Mouse (Mus musculus): ENCODE data around the gene Gclm. TPM values are rescaled to one million over a fixed set of nuclear protein-coding genes. Genes with fewer than 3 reads are reported as not detected.
A peak's percentile ranks its signal among the peaks of the same experiment; 100 is the strongest.
"Not testable (repeated sequence)": the region's sequence is repeated elsewhere in the genome, so short reads cannot be mapped to it uniquely, and the experiment has no call there.

Gene Gclm
- polyA plus RNA-seq, 1 experiment from 2014 or later, result 155 TPM

DNA sequence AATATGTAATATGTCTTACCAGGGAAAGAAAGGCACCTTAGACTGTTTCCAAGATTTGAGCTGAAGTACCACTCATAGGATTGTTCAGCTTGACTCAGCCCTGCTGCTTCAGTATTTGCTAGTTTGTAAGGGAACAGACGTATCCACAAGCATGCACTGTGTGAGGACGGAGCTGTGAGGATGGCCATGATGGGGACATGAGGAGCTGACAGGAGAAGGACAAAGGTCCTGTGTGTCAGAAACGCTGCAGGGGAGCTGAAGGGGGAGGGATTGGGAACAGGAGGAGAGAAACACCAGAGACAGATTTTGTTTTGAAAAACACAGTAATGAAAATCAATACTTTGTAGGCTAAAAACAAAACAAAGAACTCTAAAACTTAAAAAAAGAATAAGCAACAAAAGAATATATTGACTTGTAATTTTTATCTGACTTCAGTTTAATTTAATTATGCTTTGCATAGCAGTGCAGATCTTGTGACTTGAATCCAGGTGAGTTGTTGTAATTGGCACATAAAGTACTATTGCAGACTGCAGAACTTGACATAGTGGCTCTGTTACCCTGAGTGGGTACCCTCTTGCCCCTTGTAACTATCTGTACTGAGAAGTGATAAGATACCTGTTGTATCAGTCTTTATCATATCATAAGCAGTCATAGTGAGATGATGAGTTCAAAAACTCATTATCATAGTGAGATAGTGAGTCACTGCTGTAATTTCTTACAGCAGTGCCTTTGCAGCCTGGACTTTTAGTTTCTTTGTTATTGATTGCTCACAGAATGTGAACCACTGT lies 7.3 kb downstream of the Gclm start:
- WGBS, result 62% methylated on average over 3 of the region's 3 CpGs
- H3K4me1 ChIP-seq (replicated peaks; ENCODE audit: control insufficient read depth, insufficient read depth), result no peaks in the 10 kb centered on the region
- H3K9me3 ChIP-seq (ENCODE audit: control insufficient read depth, low read length), result no peaks in the 10 kb centered on the region
- TF ChIP-seq EP300 (optimal IDR thresholded peaks at IDR 0.05) (no peak), CTCF (IDR thresholded peaks at IDR 0.05; ENCODE audit: low read depth) (no peak)
- H3K36me3 ChIP-seq (ENCODE audit: control insufficient read depth, insufficient read depth, low read length), result no peaks in the 10 kb centered on the region
- H3K27ac ChIP-seq (replicated peaks), result no peak overlapping the region
- DNase-seq (ENCODE audit: low spot score) (no peak), ATAC-seq (ENCODE audit: low FRiP score, low TSS enrichment) (no peak)
- H3K27me3 ChIP-seq (ENCODE audit: control insufficient read depth, insufficient read depth, low read length), result no peaks in the 10 kb centered on the region
- no peak overlapping the region for H3K4me3 ChIP-seq (ENCODE audit: low read depth, low read length)
- H3K4me2 ChIP-seq (replicated peaks; ENCODE audit: low read depth), result no peak overlapping the region
- H3K9ac ChIP-seq (ENCODE audit: low read length), result no peak overlapping the region

DNA sequence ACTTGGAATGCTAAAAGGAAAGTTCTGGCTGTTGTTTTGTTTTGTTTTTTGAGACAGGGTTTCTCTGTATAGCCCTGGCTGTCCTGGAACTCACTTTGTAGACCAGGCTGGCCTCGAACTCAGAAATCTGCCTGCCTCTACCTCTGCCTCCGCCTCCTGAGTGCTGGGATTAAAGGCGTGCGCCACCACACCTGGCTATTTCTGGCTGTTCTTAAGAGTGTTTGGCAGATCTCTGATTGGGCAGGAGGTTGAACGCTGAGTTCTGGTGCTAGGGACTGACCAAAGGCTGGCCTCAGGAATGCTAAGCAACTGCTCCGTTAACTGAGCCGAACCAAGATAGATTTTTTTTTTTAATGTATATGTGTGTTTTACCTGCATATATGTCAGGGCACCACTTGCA lies 8.7 kb downstream of the Gclm start:
- not testable (repeated sequence) for H3K9me3 ChIP-seq (ENCODE audit: control insufficient read depth, low read length); H3K9ac ChIP-seq (ENCODE audit: low read length); H3K4me2 ChIP-seq (replicated peaks; ENCODE audit: low read depth); ATAC-seq (ENCODE audit: low FRiP score, low TSS enrichment); DNase-seq (ENCODE audit: low spot score); H3K36me3 ChIP-seq (ENCODE audit: control insufficient read depth, insufficient read depth, low read length); H3K4me3 ChIP-seq (ENCODE audit: low read depth, low read length); H3K4me1 ChIP-seq (replicated peaks; ENCODE audit: control insufficient read depth, insufficient read depth); H3K27me3 ChIP-seq (ENCODE audit: control insufficient read depth, insufficient read depth, low read length); H3K27ac ChIP-seq (replicated peaks)
- WGBS, result 83% methylated on average over 7 of the region's 7 CpGs

DNA sequence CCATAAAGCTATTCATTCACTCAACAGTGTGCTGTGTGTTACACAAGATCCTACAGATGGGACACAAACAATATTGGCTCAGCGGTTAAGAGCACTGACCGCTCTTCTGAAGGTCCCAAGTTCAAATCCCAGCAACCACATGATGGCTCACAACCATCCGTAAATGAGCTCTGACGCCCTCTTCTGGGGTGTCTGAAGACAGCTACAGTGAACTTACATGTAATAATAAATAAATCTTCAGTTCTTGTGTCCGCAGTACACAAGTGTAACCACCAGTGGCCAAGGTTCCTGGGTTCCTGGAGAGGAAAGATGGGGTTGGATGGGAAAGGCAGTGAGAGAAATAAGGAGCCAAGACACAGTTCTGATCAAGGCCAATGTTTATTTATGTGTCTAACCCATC lies 24.6 kb downstream of the Gclm start:
- no peak for TF ChIP-seq EP300 (optimal IDR thresholded peaks at IDR 0.05)
- TF ChIP-seq CTCF (IDR thresholded peaks at IDR 0.05; ENCODE audit: low read depth), result peak; percentile 57
- Histone ChIP-seq H3K36me3 (ENCODE audit: control insufficient read depth, insufficient read depth, low read length) (peaks cover 4% of the 10 kb centered on the region; the same call in 1 of the 2 replicates), H3K4me1 (replicated peaks; ENCODE audit: control insufficient read depth, insufficient read depth) (no peaks in the 10 kb centered on the region), H3K4me2 (replicated peaks; ENCODE audit: low read depth) (no peak overlapping the region), H3K4me3 (ENCODE audit: low read depth, low read length) (no peak overlapping the region), H3K9ac (ENCODE audit: low read length) (no peak overlapping the region), H3K9me3 (ENCODE audit: control insufficient read depth, low read length) (no peaks in the 10 kb centered on the region), H3K27me3 (ENCODE audit: control insufficient read depth, insufficient read depth, low read length) (no peaks in the 10 kb centered on the region), H3K27ac (replicated peaks) (no peak overlapping the region)
- no peak for DNase-seq (ENCODE audit: low spot score)
- 62% methylated on average over 5 of the region's 5 CpGs for WGBS
- ATAC-seq (ENCODE audit: low FRiP score, low TSS enrichment), result no peak

DNA sequence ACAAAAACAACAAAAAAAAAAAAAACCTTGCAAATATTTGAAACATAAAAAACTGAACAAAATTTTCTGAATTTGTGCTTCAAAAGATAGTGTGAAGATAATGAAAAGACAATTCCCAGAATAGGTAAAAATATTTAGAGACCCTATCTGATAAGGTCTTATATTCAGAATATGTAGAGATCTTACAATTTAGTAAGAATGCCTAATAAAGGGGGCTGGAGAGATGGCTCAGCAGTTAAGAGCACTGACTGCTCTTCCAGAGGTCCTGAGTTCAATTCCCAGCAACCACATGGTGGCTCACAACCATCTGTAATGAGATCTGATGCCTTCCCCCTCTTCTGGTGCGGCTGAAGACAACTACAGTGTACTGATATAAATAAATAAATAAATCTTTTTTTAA lies 27.2 kb downstream of the Gclm start:
- H3K9ac ChIP-seq (ENCODE audit: low read length); H3K27ac ChIP-seq (replicated peaks); H3K27me3 ChIP-seq (ENCODE audit: control insufficient read depth, insufficient read depth, low read length); H3K9me3 ChIP-seq (ENCODE audit: control insufficient read depth, low read length); H3K36me3 ChIP-seq (ENCODE audit: control insufficient read depth, insufficient read depth, low read length); ATAC-seq (ENCODE audit: low FRiP score, low TSS enrichment); H3K4me3 ChIP-seq (ENCODE audit: low read depth, low read length); DNase-seq (ENCODE audit: low spot score); H3K4me2 ChIP-seq (replicated peaks; ENCODE audit: low read depth); H3K4me1 ChIP-seq (replicated peaks; ENCODE audit: control insufficient read depth, insufficient read depth): not testable (repeated sequence)
- 78% methylated on average over 1 of the region's 1 CpGs for WGBS

DNA sequence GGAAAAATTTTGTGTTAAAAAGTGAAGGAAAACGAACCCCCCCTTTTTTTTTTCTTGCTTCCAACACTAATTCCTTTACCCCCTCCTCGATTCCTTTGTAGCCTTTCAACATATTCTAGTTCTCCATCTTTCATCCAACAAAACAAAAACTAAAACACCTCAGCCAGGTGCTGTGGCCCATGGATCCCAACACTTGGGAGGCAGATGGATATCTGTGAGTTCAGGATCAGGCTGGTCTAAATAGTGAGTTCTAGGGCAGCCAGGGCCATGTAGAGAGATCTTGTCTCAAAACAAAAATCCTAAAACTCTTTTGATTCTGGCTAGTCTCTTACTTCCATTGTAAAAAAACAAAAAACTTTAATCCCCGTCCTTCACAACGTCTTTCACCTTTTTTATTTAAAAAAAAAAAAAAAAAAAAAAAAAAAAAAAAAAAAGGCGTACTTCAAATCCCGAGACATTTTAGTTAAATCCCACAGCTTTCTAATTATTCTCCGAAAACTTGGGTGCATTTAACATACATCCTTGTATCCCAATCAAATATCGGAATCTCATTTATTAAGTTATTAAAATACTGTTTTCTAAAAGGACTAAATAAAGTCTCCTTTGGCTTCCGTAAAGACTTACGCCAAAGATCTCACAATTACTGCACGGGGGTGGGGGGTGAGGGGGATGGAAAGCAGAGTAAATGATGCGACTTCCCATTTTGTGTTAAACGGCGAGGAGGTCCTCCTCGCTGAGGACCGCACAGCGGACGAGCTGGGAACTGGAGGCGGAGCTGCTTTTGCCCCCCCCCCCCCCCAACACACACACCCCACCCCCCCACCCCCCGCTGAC lies 28.3 kb downstream of the Gclm start:
- no peaks in the 10 kb centered on the region for H3K9me3 ChIP-seq (ENCODE audit: control insufficient read depth, low read length)
- peaks cover 12% of the 10 kb centered on the region for H3K36me3 ChIP-seq (ENCODE audit: control insufficient read depth, insufficient read depth, low read length)
- no peak overlapping the region for H3K27ac ChIP-seq (replicated peaks)
- no peak overlapping the region; the same call in 1 of the 2 replicates for H3K9ac ChIP-seq (ENCODE audit: low read length)
- 10% methylated on average over 19 of the region's 20 CpGs for WGBS
- H3K27me3 ChIP-seq (ENCODE audit: control insufficient read depth, insufficient read depth, low read length), result no peaks in the 10 kb centered on the region
- H3K4me2 ChIP-seq (replicated peaks; ENCODE audit: low read depth), result peak overlapping the region; percentile 42; the same call in 1 of the 2 replicates
- DNase-seq (ENCODE audit: low spot score) (no peak), ATAC-seq (ENCODE audit: low FRiP score, low TSS enrichment) (no peak)
- H3K4me1 ChIP-seq (replicated peaks; ENCODE audit: control insufficient read depth, insufficient read depth), result no peaks in the 10 kb centered on the region
- no peak for TF ChIP-seq EP300 (optimal IDR thresholded peaks at IDR 0.05)
- TF ChIP-seq CTCF (IDR thresholded peaks at IDR 0.05; ENCODE audit: low read depth), result peak; percentile 48; the same call in 1 of the 2 replicates
- peak overlapping the region; percentile 98 for H3K4me3 ChIP-seq (ENCODE audit: low read depth, low read length)

All from stomach, postnatal 0 days (tissue).